Mouse (Mus musculus) ES-E14 (cell line): ENCODE measurements around the gene Ccr10. TPM values are rescaled to one million over a fixed set of nuclear protein-coding genes. Genes with fewer than 3 reads are reported as not detected.

ENCODE experiments used
- DNase-seq: peaks from one replicate; pipeline ENCODE4 v3.0.0-alpha.2; 2013; ENCODE audit warnings: low read depth, low spot score
- H3K27ac ChIP-seq: 2 replicates; pipeline ENCODE4 v1.5.1; 2012; ENCODE audit warnings: low read depth, mild to moderate bottlenecking, low read length, moderate library complexity, mixed read lengths; ENCODE audit not compliant: poor library complexity, insufficient read depth, severe bottlenecking
- H3K36me3 ChIP-seq: 2 replicates; pipeline ENCODE4 v1.6.1; 2012; ENCODE audit warnings: mild to moderate bottlenecking, low read length, moderate library complexity, mixed read lengths; ENCODE audit not compliant: control insufficient read depth, poor library complexity, insufficient read depth, severe bottlenecking
- H3K4me1 ChIP-seq, 2 experiments: fragments of 150-350 bp in 1 of 2; sonication (generic) in 1 of 2; 2 replicates each; pipeline ENCODE4 v1.6.1; 2012; ENCODE audit warnings: low read length in 2 of 2, mild to moderate bottlenecking in 1 of 2, mixed read lengths in 1 of 2; ENCODE audit not compliant: control insufficient read depth in 2 of 2, insufficient read depth in 2 of 2, poor library complexity in 1 of 2
- H3K4me3 ChIP-seq, 2 experiments: fragments of 150-350 bp in 1 of 2; sonication (generic) in 1 of 2; 2 replicates each; pipeline ENCODE4 v1.5.1; 2012; ENCODE audit warnings: low read length in 2 of 2, low read depth in 1 of 2, mild to moderate bottlenecking in 1 of 2, mixed read lengths in 1 of 2; ENCODE audit not compliant: insufficient read depth in 1 of 2, poor library complexity in 1 of 2, severe bottlenecking in 1 of 2
- H3K9ac ChIP-seq: 2 replicates; pipeline ENCODE4 v1.6.1; 2012; ENCODE audit warnings: low read depth, mild to moderate bottlenecking, low read length, mixed read lengths; ENCODE audit not compliant: poor library complexity, insufficient read depth, severe bottlenecking
- H3K9me3 ChIP-seq: fragments of 150-350 bp; sonication (generic); 2 replicates; pipeline ENCODE4 v1.6.1; 2012; ENCODE audit warnings: low read depth, mild to moderate bottlenecking, low read length; ENCODE audit not compliant: control insufficient read depth, insufficient read depth
- CHD2 ChIP-seq: IDR thresholded peaks from 2 replicates; pipeline ENCODE4 v1.6.1; 2014; ENCODE audit warnings: mild to moderate bottlenecking, low read depth, low read length, inconsistent platforms
- HCFC1 ChIP-seq: IDR thresholded peaks from 2 replicates; pipeline ENCODE4 v1.6.1; 2012; ENCODE audit warnings: low read length, inconsistent platforms, borderline replicate concordance; ENCODE audit not compliant: insufficient read depth
- MAFK ChIP-seq: IDR thresholded peaks from 2 replicates; pipeline ENCODE4 v1.6.1; 2014; ENCODE audit warnings: mild to moderate bottlenecking, low read depth, low read length, inconsistent platforms; ENCODE audit not compliant: insufficient read depth
- ZC3H11A ChIP-seq: IDR thresholded peaks from 2 replicates; pipeline ENCODE4 v1.6.1; 2012; ENCODE audit warnings: low read depth, mild to moderate bottlenecking, inconsistent platforms, low read length, borderline replicate concordance
- ZNF384 ChIP-seq: IDR thresholded peaks from 2 replicates; pipeline ENCODE4 v1.6.1; 2012; ENCODE audit warnings: low read depth, low read length, inconsistent platforms
- in situ Hi-C, 2 experiments: fragments of 600-800 bp; cut with MboI; formaldehyde crosslinking; loops; one replicate each; pipeline ENCODE4 v1.15.1; 2025; ENCODE audit warnings: low sequenced_read_pairs in 2 of 2, inconsistent platforms in 1 of 2; ENCODE audit not compliant: unreplicated experiment in 2 of 2
- total RNA-seq: library from RNA; depleted of rRNA; stranded (reverse); fragments of 300-350 nt; gene quantifications from 2 replicates; pipeline ENCODE4 v1.2.3, GENCODE M21; 2012

Gene Ccr10
- total RNA-seq, 1 experiment, result 0.31 TPM

GRCm38 (mm10) chr11:101168301-101168980 lies 6.8 kb downstream of the Ccr10 start:
- Histone ChIP-seq H3K36me3 (peaks cover 2% of the 10 kb centered on the region; the same call in 1 of the 2 replicates), H3K4me1 (peaks cover 0 to 10% of the 10 kb centered on the region in 2 experiments; a peak in 2 of 4 replicates), H3K9ac (no peak overlapping the region), H3K27ac (no peak overlapping the region), H3K9me3 (no peaks in the 10 kb centered on the region), H3K4me3 (no peak overlapping the region)
- DNase-seq, result no peak
- in situ Hi-C loops, result no loop called here
- TF ChIP-seq CHD2 (no peak), ZNF384 (no peak), MAFK (no peak), HCFC1 (no peak), ZC3H11A (no peak)

DNA sequence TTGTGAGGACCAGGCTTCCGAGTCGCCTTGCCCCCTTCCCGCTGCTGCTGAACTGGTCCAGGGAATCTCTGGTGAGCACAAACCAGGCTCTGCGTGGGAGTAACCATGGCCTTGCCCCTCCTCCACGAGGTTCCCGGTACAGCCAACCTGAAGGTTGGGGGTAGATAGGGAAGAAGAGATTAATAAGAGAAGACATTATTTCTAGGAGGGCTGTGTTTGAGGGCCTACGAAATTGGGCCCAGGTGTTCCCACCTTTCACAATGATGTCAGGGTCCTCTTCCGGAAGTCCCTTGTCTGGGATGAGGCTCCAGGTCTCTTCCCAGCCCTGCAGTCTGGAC lies 7.3 kb downstream of the Ccr10 start:
- H3K36me3 ChIP-seq, result peaks cover 2% of the 10 kb centered on the region; the same call in 1 of the 2 replicates
- H3K4me1 ChIP-seq, result peaks cover 0 to 11% of the 10 kb centered on the region in 2 experiments; a peak in 2 of 4 replicates
- TF ChIP-seq MAFK, result no peak
- no peak overlapping the region for H3K9ac ChIP-seq
- no peak for DNase-seq
- in situ Hi-C loops, result no loop called here
- H3K9me3 ChIP-seq, result no peaks in the 10 kb centered on the region
- H3K4me3 ChIP-seq, result no peak overlapping the region
- no peak overlapping the region for H3K27ac ChIP-seq

GRCm38 (mm10) chr11:101167211-101167962 lies 7.9 kb downstream of the Ccr10 start:
- no peak for TF ChIP-seq MAFK
- TF ChIP-seq ZC3H11A, result no peak
- no peak for TF ChIP-seq ZNF384
- TF ChIP-seq HCFC1, result no peak
- TF ChIP-seq CHD2, result no peak
- Histone ChIP-seq H3K9me3 (no peaks in the 10 kb centered on the region), H3K9ac (no peak overlapping the region), H3K27ac (no peak overlapping the region), H3K36me3 (peaks cover 2% of the 10 kb centered on the region; the same call in 1 of the 2 replicates), H3K4me3 (no peak overlapping the region), H3K4me1 (peaks cover 0 to 13% of the 10 kb centered on the region in 2 experiments; a peak in 2 of 4 replicates)
- in situ Hi-C loops, result no loop called here
- DNase-seq, result no peak

- Histone ChIP-seq H3K4me3 (no peak overlapping the region), H3K4me1 (peaks cover 0 to 13% of the 10 kb centered on the region in 2 experiments; a peak in 2 of 4 replicates), H3K27ac (no peak overlapping the region), H3K36me3 (peaks cover 2% of the 10 kb centered on the region; the same call in 1 of the 2 replicates), H3K9me3 (no peaks in the 10 kb centered on the region), H3K9ac (no peak overlapping the region)
- in situ Hi-C loops, result no loop called here
- DNase-seq, result no peak
- no peak for TF ChIP-seq CHD2
- no peak for TF ChIP-seq ZC3H11A
- TF ChIP-seq HCFC1, result no peak
- no peak for TF ChIP-seq ZNF384
- TF ChIP-seq MAFK, result no peak
Observed at GRCm38 (mm10) chr11:101166357-101166756, 8.9 kb downstream of the Ccr10 start.
